Mouse (Mus musculus) layer of hippocampus, adult 18-20 months (tissue): ENCODE measurements at regions not wholly inside any gene's neighbourhood (a gene's known extent, or its start where the extent isn't known, plus 50 kb on each side); places are given as distances from the start of the nearest gene placed in this dataset.
"Not testable (repeated sequence)": the region's sequence is repeated elsewhere in the genome, so short reads cannot be mapped to it uniquely, and the experiment has no call there.

Source experiments
- DNase-seq, 2 experiments: peaks; one replicate each; pipeline ENCODE4 v3.0.0; 2022; ENCODE audit warnings: low spot score in 2 of 2

DNA sequence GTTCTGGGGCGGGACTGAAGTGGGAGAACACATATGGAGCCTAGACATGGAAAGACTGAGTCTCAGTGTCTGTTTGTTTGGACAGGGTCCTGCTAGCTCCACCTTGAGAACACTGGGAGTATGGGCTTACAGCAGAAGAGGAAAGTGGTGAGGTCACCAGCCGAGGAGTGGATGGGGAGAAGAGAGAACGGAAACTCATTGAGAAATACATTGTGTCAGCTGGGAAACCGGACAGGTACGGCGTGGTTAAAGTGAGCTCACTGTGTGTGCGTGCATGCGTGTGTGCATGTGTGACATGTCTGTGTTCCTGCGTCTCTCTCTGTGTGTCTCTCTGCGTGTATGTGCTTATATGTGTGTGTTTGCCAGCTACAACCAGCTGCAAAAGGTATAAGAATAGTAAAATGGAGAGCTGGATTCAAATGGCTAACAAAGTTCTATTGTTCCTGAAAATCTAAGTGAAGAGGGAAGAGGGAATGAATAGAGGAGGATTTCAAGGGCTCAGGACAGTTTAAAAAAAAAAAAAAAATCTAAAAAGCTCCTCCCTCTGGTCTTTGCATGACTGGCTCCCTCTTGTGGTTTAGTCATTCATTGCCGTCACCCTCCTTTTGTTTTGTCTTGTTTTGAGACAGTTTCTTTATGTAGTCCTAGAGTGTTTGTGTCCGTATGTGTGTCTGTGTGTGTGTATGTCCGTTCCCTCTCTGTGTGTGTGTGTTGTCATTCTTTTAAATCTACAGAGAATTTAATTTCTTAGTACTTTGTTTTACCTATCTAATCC is 52.0 kb upstream of the Ak4 start:
- DNase-seq, result peak in 1 of 2 experiments; percentile 71

DNA sequence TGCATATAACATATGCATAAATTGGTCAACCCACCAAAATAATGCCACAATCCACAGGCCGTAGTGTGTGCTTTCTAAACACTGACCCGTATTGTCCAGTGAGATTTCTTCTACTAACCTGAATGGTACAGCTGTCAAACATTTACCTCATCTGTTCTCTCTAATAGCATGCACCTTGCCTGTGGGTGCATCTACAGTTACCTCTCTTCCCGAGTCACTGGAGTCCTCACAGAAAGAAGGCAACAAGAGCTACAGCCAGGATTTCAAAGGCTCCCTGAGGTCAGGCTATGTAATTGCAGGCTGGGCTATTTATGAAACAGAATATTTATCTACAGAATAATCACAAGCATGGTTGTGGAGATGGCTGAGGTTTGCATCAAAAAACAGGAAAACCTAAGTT is 53.8 kb upstream of the Ak4 start:
- no peak for DNase-seq

DNA sequence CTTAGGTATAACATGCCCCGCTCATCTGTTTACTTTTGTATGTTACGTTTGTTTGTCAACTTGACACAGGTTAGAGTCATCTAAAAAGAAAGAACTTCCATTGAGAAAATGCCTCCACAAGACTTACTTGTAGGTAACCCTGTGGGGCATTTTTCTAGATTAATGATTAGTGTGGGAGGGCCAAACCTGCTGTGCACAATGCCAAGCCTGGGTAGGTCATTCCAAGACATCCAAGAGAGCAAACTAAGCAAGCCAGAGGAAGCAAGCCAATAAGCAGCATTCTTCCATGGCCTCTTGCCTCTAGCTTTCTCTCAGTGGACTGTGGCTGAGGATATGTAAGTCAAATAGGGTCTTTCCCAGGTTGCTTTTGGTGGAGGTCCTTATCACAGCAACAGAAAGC is 54.4 kb upstream of the Ak4 start:
- DNase-seq, result no peak

DNA sequence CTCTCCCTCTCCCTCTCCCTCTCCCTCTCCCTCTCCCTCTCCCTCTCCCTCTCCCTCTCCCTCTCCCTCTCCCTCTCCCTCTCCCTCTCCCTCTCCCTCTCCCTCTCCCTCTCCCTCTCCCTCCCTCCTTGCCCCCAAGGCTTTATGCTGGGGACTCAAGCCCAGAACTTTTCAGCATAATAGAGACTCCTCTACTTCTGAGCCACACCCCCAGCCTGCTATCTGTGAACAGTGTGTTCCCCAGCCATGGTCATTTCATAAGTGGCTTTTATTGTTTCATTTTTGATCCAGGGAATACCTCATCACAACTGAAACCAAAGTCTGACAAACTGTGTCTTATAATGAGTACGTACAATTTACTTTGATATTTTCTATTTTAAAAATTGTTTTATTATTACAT is 55.8 kb upstream of the Ak4 start:
- not testable (repeated sequence) for DNase-seq

DNA sequence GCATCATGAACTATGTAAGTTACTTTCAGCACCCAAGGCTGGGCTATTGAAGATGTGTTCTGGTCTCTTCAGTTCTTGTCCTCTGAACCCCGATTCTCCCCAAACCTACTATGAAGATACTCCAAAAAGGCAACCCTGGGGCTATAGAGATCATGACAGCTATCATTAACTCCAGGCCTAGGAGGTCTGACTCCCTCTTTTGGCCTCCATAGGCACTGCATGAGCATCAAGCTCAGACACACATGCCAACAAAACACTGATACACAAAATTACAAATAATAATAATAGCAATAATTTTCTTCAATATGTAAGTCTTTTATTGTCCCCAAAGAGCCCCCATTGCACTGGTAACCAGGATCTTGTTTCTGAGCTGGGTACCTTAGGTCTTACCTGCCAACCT is 57.3 kb upstream of the Ak4 start:
- no peak for DNase-seq

DNA sequence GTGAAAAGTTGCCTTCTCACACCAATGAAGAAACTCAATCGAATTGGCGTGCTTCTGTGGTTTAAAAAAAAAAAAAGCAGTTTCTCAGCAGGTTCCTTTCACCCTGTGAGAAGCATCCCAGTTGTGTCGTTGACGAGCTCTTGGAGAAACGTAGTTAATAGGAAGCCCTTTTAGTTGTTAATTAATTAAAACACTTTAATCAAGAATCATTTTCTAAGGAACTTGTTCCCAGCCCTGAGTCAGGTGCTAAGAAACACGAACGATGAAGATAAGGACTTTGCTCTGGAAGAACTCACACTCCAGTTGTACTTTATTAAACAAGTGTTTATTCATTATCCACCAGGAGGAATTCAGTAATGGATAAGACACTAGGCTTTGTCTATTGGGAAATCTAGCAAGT is 58.8 kb upstream of the Ak4 start:
- DNase-seq, result no peak

DNA sequence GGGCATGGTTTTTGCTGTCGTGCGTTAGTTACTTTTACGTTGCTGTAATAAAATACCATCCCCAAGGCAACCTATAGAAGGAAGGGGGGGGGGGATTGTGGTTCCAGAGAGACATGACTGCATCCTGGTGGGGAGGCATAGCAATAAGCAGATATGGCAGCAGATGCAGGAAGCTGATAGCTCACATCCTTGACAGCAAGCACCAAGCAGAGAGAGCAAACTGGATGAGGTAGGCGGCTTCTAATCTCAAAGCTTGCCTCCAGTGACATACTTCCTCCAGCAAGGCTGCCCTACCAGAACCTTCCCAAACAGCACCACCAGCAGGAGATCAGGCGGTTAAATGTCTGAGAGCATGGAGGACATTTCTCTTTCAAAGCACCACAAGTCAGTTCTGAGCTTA is 60.0 kb upstream of the Ak4 start:
- no peak for DNase-seq

DNA sequence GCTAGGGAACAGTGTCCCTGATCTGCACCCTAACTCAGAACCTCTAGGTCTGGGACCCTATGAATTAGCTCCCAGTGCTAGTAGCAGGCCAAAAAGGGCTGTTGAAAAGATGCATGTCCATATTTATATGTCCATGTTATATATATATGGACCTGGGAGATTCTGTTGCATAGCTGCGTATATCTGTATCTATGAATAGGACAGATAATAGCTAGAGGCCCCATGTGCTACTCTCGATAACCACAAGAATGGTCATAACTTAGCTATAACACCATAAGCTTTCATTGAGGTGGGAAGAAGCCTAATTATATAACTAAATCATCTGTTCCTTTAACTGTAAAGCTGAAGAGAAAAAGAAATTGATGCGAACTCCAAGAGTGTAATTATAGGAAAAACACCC is 60.6 kb upstream of the Ak4 start:
- DNase-seq, result no peak

DNA sequence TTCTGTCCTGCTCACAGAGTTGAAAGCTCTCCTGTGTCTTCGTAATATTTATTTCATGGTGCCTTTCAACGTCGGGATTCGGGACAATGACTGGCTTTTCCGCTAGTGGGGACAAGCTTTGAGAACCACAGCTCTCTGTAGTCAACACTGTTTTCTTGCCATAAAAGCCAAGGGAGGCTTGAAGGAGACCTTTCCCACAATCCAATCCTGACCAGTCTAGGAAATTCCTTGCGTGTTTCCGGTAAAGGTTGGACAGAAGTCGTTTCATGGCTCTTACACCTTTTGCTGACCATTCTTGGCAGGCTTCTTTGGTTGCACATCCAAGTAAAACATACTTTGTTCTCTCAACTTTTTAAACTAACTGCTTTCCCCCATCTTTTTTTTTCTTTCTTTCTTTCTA is 61.2 kb upstream of the Ak4 start:
- no peak for DNase-seq

DNA sequence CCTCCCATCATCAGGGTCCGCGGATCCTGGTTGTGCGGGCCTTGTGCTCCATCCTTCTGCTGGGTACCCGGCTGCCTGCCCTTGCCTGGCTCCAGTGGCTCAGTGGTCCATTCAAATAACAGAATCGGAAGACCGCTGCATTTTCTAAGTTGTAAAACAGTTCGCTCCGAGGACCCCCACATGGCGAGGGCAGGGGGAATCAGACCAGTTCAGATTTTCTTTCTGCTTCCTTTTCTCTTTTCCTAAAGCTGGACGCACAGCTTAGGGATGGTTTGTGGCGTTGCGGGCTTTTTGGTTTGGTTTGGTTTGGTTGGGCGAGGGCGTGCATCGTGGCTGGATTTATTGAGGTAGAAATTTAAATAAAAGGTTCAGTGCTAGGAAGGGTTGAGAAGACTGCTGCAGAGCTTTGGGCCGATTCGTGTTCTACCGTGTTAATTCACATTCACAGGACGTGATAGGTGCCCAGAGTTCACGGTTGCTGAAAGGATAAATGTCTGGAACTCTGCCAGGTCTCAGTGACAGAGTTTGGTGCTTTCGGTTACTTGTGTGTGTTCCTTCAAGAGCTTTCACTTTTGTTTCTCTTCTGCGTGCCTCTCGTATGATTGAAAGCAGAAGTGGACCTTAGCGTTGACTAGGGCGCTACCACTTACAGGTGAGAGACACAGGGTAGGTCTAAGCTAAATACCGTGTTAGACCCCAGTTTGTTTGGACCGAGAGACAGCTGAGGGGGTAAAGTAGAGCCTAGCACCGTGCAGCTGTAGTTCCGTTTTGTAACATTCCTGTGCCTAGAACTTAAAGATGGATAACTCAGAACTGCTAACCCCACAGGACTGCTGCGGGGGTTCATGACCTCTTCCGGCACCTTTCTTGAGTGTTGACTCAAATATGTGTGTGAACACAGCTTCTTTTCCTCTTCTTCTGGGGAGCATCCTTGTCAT is 61.9 kb upstream of the Ak4 start:
- peak in 1 of 2 experiments; percentile 58 for DNase-seq

DNA sequence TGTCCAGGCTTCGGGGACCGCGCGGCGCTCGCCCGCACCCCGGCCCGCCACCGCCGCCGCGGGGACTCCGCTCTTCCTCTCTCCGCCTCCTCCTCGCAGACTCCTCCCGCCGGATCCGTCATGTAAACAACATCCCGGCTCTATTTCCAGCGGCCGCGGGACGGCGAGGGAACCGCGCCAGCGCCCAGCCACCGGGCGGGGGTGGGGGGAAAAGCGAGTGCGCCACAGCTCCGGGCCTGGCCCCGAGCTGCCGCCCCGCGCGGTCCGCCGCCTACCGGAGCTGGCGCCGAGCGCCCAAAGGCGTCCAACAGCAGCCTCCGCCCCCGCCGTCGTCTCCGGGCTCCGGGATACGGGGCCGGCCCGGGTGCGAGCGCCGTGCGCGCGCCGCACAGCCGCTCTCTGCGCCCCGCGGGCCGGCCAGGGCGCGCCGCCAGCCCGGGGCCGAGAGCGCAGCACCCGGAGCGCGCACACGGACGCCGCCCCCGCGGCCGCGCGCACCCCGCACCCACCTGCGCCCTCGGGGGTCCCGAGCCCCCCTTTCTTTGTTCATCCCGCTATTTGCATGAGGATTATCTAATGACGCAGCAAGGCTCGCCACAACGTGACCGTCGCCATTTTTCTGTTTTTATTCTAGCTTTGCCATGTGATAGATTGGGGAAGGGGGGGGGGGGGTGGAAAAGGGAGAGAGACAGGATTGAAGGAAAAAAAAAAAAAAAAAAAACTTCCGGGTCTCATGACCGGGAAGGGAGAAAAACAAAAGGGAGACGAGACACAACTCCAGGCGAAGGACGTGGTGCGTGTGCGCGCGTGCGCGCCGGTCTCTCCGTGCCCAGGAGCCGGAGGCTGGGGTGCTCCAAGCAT is 62.8 kb upstream of the Ak4 start:
- DNase-seq, result peak; percentile 79 to 89

DNA sequence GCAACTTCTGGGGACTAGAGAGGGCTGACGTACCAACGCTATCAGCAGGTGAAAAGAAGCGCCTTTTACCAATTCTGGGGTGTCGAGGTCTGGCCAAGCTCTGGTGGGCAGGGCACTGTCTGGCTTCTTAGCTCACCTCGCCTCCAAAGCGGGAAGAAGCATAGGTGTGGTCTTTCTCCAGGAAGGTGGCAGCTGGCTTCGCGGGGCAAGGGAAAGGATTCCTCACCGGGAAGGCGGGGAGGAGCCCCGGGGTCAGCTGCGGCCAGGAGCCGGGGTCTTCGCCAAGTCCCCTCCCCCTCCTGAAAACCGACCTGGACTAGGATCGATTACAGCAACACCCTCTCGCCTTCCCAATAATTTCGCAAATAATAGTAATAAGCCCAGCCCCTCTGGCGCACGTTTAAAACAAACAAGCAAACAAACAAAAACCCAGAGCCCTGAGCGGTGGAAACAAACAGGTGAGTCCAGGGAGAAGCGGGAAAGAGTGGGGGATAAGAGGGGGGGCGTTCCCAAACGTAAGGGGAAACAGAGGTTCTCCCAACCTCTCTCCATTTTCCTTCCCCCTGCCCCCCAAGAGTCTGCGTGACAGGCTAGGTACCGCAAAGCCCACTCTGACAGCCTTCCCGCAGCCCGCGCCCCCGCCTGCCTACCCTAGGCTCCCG is 63.5 kb upstream of the Ak4 start:
- DNase-seq, result no peak

DNA sequence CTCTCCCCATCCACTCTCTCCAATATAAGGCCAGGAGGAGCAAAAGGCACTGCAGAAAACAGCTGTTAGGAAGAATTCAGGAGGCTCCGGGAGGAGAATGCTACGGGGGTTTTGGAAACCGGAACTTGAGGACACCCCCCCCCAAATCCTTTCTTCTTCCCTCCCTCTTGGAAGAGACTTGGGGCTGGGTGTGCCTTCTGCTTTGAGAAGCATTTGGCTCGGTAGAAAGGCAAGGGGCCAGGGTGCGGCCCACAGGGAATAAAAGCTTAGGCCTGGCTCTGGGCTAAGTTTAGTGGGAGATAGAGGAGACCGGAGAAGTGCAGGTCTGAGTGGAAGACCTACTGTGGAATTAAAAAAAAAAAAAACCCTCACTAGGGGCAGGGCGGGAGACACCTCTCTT is 64.1 kb upstream of the Ak4 start:
- no peak for DNase-seq

DNA sequence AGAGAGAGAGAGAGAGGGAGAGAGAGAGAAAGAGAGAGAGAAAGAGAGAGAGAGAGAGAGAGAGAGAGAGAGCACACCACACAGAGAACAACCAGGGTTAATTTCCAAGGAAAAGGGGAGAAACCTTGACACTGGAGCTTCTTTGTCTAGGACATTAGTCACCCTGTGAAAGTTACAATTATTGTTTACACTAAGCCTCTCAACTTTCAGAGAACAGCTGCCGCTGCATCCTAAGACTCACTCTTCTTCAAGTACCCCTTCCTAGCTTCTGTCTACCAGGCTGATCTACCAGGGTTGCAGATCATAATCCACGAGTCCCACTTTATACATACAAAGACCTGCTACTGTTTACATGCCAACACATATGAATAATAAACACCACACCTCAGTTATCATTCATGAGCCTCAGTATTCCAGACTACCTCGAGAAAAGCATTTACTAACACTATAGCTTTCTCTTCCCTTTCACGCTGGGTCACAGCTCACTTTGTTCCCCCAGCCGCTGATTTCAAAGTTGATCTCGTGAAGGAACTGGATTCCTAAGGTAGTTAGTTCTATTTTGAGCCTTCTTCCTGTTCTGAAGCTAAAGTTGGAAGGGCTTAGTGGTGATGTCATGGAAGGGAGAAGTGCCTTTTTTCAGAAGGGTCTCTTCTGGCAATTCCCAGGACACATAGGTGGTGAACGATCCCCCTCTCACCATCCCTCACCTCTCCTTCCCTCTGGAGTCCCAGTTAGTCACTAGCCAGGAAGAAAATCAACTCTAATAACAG is 64.8 kb upstream of the Ak4 start:
- DNase-seq, result no peak

DNA sequence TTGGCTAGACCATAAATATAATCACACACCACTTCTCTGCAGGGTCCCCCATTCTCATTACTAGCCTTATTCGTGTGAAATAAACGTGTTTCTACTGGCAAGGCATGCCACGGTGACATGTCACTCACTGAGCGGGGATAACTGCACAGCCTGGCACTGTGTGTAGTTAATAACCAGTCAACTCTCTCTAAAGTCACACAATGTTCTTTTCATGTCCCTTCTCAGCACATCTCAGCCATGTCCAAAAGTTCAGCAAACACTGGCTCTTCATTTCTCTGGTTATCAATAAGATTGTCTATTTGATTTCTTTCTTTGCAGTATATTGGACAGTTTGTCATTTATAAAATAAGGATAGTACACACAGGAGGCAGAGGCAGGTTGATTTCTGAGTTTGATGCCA is 66.9 kb upstream of the Ak4 start:
- no peak for DNase-seq

DNA sequence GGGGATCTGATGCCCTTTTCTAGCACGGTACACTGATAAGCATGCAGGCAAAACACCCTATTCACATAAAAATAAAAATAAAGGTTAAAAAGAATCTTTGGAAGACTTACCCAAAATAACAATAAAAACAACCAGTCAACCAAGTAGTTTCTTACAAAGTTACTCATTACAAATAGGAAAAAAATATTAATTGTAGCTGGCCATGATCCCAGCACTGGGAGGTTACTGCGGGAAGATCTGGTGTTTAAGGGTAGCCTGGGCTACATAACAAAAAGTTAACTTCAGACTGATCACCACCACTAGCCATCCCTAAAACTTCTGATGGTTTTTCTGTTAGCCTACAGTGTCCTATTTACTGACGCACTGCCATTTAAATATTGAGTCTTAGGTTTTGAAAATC is 67.4 kb upstream of the Ak4 start:
- no peak for DNase-seq

DNA sequence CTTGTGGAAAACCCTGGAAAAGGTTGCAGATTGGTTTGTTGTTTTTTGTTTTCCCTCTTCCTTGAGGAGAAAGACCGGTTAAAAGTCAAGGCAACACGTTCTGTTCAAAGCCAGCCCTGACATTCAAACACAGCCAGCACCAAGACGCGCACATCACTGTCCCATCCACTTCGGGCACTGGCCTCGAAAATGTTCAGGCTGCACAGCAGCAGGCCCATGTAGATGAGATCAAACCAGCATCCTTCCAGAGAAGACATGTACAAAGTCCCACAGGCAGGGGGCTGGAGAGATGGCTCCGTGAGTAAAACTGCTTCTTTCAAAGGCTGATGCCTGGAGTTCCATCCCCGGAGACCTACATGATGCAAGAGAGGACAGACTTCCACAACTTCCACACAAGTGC is 68.4 kb upstream of the Ak4 start:
- DNase-seq, result no peak

DNA sequence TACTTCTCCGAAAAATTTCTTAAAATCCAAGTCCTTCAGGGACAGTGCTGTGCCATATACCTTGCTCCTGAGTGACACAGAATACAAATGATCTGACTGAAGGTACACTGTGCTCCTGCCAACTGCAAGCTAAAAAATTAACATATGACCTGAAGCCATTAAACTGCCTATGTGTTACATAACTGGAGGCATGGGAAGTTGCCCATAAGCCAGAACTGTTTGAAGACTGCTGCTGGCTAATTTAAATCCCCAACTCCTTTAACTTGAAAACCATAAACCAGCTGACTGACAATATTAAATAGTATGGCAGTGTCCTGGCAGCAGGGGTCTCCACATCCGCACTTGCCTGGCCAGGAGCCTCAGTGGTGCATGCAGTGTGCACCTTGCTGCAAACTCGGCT is 68.9 kb upstream of the Ak4 start:
- peak in 1 of 2 experiments; percentile 41 for DNase-seq

DNA sequence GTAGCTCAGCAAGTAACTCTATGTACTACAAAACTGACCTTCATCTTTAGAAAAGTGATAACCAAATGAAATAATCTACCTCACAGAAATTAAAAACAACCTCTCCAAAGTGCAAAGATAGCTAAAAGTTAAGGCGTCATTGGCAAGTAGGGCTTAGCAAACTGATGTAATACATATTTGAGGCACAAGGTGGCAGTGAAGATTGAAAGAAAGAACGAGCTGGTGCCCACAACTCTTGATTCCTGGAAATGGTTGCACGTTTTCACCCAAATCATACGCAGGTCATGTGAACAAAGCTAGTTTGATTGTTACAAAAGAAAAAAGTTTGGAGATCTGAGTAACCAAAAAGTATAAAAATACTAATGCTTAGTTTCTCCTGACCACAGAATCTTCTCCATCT is 69.7 kb upstream of the Ak4 start:
- DNase-seq, result peak in 1 of 2 experiments; percentile 82

DNA sequence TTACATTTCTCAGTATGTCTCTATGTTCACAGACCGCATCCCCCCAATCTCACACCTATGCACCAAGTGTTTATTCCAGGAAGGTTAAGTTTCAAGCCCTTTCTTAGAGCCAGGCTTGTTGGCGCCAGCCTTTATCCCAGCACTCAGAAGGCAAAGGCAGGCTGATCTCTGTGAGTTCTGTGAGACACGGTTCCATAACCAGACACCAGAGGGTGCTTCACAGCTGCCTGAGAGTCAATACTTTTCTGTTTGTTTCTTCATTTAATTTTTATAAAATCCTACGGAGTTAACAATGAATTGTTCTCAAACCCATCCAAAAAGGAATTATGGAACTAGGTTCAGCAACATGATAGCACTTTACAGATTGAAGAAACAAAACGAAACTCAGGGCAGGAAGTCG is 71.8 kb upstream of the Ak4 start:
- peak in 1 of 2 experiments; percentile 32 for DNase-seq
